Mouse (Mus musculus) intestine, embryonic 16.5 days (tissue): ENCODE results near the gene Gtpbp4. TPM values are rescaled to one million over a fixed set of nuclear protein-coding genes. Genes with fewer than 3 reads are reported as not detected.
"Not testable (repeated sequence)": the region's sequence is repeated elsewhere in the genome, so short reads cannot be mapped to it uniquely, and the experiment has no call there.

Experiments used
- ATAC-seq: fragments of 200-750 bp; cut with Nextera tagmentation; 2 replicates; pipeline ENCODE4 v1.8.0; 2017; ENCODE audit warnings: moderate TSS enrichment, moderate library complexity
- H3K27ac ChIP-seq: fragments of 300-500 bp; sonication (generic); 2 replicates; pipeline ENCODE4 v1.5.1; 2014; ENCODE audit warnings: mild to moderate bottlenecking, low read length
- H3K27me3 ChIP-seq: fragments of 300-500 bp; sonication (generic); replicated peaks from 2 replicates; pipeline ENCODE4 v1.6.1; 2014; ENCODE audit warnings: low read length, control low read depth, mixed read lengths; ENCODE audit not compliant: control insufficient read depth, insufficient read depth
- H3K36me3 ChIP-seq: fragments of 300-500 bp; sonication (generic); 2 replicates; pipeline ENCODE4 v1.6.1; 2014; ENCODE audit warnings: low read length, control low read depth; ENCODE audit not compliant: control insufficient read depth, insufficient read depth
- H3K4me1 ChIP-seq: fragments of 300-500 bp; sonication (generic); 2 replicates; pipeline ENCODE4 v1.6.1; 2014; ENCODE audit warnings: low read length, control low read depth, mixed read lengths; ENCODE audit not compliant: control insufficient read depth, insufficient read depth
- H3K4me2 ChIP-seq: fragments of 300-500 bp; sonication (generic); 2 replicates; pipeline ENCODE4 v1.6.1; 2014; ENCODE audit warnings: low read depth, low read length, control low read depth
- H3K4me3 ChIP-seq: fragments of 300-500 bp; sonication (generic); 2 replicates; pipeline ENCODE4 v1.5.1; 2014; ENCODE audit warnings: mild to moderate bottlenecking, low read length
- H3K9ac ChIP-seq: fragments of 300-500 bp; sonication (generic); 2 replicates; pipeline ENCODE4 v1.6.1; 2014; ENCODE audit warnings: low read depth, low read length
- H3K9me3 ChIP-seq: fragments of 300-500 bp; sonication (generic); 2 replicates; pipeline ENCODE4 v1.6.1; 2016; ENCODE audit warnings: low read length, control low read depth; ENCODE audit not compliant: control insufficient read depth
- WGBS: fragments of 180-500 bp; shearing (Covaris S2); extraction: QIAGEN DNeasy Blood & Tissue Kit; methylation state at CpG from one replicate; pipeline ENCODE4 v1.1.7; 2014; 5-methylcytosine and 5-hydroxymethylcytosine counted together
- polyA plus RNA-seq: library from polyadenylated mRNA; unstranded; fragments of >200 nt; fragmentation: Nextera tagmentation; extraction: Ambion mirVana; gene quantifications from 2 replicates; pipeline ENCODE4 v1.2.1, GENCODE M21; 2015

Gtpbp4 gene
- polyA plus RNA-seq, 1 experiment from 2014 or later = 72.4 TPM

GRCm38 (mm10) chr13:9019713-9020112 is 23.8 kb upstream of the Gtpbp4 start:
- Histone ChIP-seq H3K9me3 (no peaks in the 10 kb centered on the region; the same call in 1 of the 2 replicates), H3K9ac (no peak overlapping the region), H3K4me1 (no peaks in the 10 kb centered on the region), H3K27ac (no peak overlapping the region), H3K4me3 (no peak overlapping the region), H3K27me3 (no peaks in the 10 kb centered on the region), H3K36me3 (no peaks in the 10 kb centered on the region), H3K4me2 (no peak overlapping the region)
- 78% methylated on average over 4 of the region's 4 CpGs for WGBS
- ATAC-seq = no peak

GRCm38 (mm10) chr13:9018974-9019587 is 23.2 kb upstream of the Gtpbp4 start:
- no peak overlapping the region for H3K4me3 ChIP-seq
- H3K27ac ChIP-seq = no peak overlapping the region
- no peaks in the 10 kb centered on the region for H3K36me3 ChIP-seq
- H3K9me3 ChIP-seq = no peaks in the 10 kb centered on the region; the same call in 1 of the 2 replicates
- H3K4me1 ChIP-seq = no peaks in the 10 kb centered on the region
- H3K9ac ChIP-seq = no peak overlapping the region
- no peak overlapping the region for H3K4me2 ChIP-seq
- WGBS = 61% methylated on average over 2 of the region's 2 CpGs
- 0 out of 2 replicates have a peak, but pooled peaks have one; percentile 43 for ATAC-seq
- no peaks in the 10 kb centered on the region for H3K27me3 ChIP-seq

DNA sequence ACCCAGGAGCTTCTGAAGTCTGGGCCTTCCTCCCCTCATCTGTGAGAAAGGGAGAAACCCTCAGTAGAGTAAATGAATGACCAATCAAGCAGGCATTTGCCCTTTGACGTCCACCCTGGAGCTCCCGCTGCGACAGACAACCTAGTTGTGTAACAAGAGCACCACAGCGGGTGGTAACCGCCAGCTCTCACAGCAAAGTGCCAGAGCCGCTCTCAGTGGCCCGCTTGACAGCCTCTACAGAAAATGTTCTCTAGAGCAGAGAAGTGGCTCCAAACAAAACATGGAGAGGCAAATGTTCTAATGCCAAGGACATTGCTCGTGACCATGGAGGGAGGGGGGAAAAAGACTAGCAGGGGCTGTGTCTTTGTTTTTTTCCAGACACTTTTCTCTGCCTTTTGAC is 21.3 kb upstream of the Gtpbp4 start:
- no peaks in the 10 kb centered on the region for H3K4me1 ChIP-seq
- WGBS = 23% methylated on average over 8 of the region's 8 CpGs
- no peak overlapping the region for H3K9ac ChIP-seq
- H3K9me3 ChIP-seq = no peaks in the 10 kb centered on the region; the same call in 1 of the 2 replicates
- H3K4me2 ChIP-seq = no peak overlapping the region
- no peaks in the 10 kb centered on the region for H3K27me3 ChIP-seq
- no peak for ATAC-seq
- H3K36me3 ChIP-seq = no peaks in the 10 kb centered on the region
- no peak overlapping the region for H3K4me3 ChIP-seq
- no peak overlapping the region for H3K27ac ChIP-seq

DNA sequence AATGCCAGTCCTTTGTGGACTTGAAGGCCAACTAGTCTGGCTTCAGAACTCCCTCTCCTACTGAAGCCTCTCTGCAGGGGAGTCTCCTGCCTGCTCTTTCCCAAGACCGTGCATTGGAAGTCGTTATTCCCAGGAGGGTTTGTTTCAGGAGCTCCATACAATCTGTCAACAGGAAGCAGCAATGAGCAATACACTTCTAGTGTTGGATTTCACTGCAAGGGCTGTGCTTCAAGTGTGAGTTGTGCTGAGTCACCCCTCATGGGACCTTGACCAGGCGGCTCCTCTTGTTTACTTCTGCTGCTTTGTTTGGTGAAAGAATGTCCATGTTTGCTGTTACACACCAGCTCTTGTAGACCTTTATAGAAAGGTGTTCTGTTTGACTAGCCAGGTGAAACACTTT is 18.5 kb upstream of the Gtpbp4 start:
- no peak overlapping the region for H3K9ac ChIP-seq
- 20% methylated on average over 3 of the region's 3 CpGs for WGBS
- ATAC-seq = peak; percentile 68

DNA sequence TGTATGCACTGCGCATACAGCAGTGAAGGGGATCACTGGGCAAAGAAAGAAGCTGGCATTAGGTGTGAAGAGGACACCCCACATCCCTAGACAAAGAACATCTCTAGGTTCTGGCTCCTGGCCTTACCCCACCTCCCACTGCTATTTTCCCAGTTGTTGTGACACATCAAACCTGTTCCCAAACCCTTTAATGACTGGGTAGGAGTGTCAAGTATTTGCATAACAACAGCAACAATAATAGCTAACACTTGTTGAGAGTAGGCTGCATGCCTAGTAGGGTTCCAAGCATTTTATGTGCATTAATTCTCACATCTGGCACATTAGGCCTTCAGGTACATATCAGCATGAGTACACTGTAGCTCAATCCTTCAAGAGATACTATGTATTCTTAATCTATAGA is 17.6 kb upstream of the Gtpbp4 start:
- Histone ChIP-seq H3K4me1 (no peaks in the 10 kb centered on the region), H3K27ac (no peak overlapping the region), H3K4me2 (no peak overlapping the region), H3K9me3 (no peaks in the 10 kb centered on the region; the same call in 1 of the 2 replicates), H3K36me3 (no peaks in the 10 kb centered on the region), H3K4me3 (no peak overlapping the region), H3K9ac (no peak overlapping the region), H3K27me3 (no peaks in the 10 kb centered on the region)
- WGBS = 45% methylated on average over 1 of the region's 1 CpGs
- ATAC-seq = no peak

More for the DNA sequence above, 18.5 kb upstream of the Gtpbp4 start:
- Histone ChIP-seq H3K9me3 (no peaks in the 10 kb centered on the region; the same call in 1 of the 2 replicates), H3K4me2 (no peak overlapping the region), H3K4me3 (no peak overlapping the region), H3K27ac (no peak overlapping the region), H3K27me3 (no peaks in the 10 kb centered on the region), H3K4me1 (no peaks in the 10 kb centered on the region), H3K36me3 (no peaks in the 10 kb centered on the region)

GRCm38 (mm10) chr13:9011596-9012350 is 15.9 kb upstream of the Gtpbp4 start:
- H3K9me3 ChIP-seq = no peaks in the 10 kb centered on the region; the same call in 1 of the 2 replicates
- no peak overlapping the region for H3K9ac ChIP-seq
- no peaks in the 10 kb centered on the region for H3K36me3 ChIP-seq
- H3K27me3 ChIP-seq = no peaks in the 10 kb centered on the region
- WGBS = 62% methylated on average over 12 of the region's 12 CpGs
- no peak overlapping the region for H3K4me3 ChIP-seq
- peak; percentile 78; the same call in 1 of the 2 replicates for ATAC-seq
- H3K27ac ChIP-seq = no peak overlapping the region
- no peak overlapping the region for H3K4me2 ChIP-seq
- no peaks in the 10 kb centered on the region for H3K4me1 ChIP-seq

GRCm38 (mm10) chr13:9003306-9003705 is 7.4 kb upstream of the Gtpbp4 start:
- H3K27ac ChIP-seq = no peak overlapping the region
- no peak overlapping the region for H3K4me3 ChIP-seq
- 80% methylated on average over 2 of the region's 2 CpGs for WGBS
- H3K9ac ChIP-seq = no peak overlapping the region
- no peaks in the 10 kb centered on the region for H3K9me3 ChIP-seq
- H3K4me2 ChIP-seq = no peak overlapping the region
- ATAC-seq = no peak
- H3K36me3 ChIP-seq = no peaks in the 10 kb centered on the region
- no peaks in the 10 kb centered on the region for H3K27me3 ChIP-seq
- H3K4me1 ChIP-seq = no peaks in the 10 kb centered on the region

DNA sequence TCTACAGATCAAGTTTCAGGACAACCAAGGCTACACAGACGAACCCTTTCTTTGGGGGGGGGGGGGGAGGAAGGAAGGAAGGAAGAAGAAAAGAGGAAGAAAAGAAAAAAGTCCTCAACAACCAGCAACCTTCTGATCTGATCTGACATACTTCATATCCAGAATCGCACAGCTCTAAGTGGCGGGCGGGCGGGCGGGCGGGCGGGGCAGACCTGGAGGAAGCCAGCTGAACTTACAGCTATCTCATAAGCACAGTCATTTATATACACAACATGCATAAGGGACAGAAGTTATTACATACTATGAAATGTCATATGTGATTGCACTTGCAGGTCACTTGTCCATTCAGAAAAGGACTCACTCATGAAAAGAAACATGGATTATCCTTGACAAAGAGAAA is 3.6 kb upstream of the Gtpbp4 start:
- no peaks in the 10 kb centered on the region for H3K9me3 ChIP-seq
- H3K27ac ChIP-seq = no peak overlapping the region
- WGBS = 88% methylated on average over 7 of the region's 8 CpGs
- H3K36me3 ChIP-seq = no peaks in the 10 kb centered on the region
- H3K4me2 ChIP-seq = no peak overlapping the region
- no peaks in the 10 kb centered on the region for H3K27me3 ChIP-seq
- H3K4me1 ChIP-seq = peaks cover 9% of the 10 kb centered on the region
- no peak overlapping the region for H3K9ac ChIP-seq
- no peak overlapping the region for H3K4me3 ChIP-seq
- no peak for ATAC-seq

DNA sequence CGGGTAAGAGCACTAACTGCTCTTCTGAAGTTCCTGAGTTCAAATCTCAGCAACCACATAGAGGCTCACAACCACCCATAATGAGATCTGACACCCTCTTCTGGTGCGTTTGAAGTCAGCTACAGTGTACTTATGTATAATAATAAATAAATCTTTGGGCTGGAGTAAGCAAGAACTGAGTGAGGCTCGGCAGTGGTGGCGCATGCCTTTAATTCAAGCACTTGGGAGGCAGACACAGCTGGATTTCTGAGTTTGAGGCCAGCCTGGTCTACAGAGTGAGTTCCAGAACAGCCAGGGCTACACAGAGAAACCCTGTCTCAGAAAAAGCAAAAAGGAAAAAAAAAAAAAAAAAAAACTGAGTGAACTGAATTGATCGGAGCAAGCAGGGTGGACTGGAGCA is 1.3 kb upstream of the Gtpbp4 start:
- H3K4me1 ChIP-seq, H3K4me3 ChIP-seq, ATAC-seq, H3K4me2 ChIP-seq, H3K27me3 ChIP-seq, H3K9me3 ChIP-seq, H3K9ac ChIP-seq, H3K36me3 ChIP-seq, H3K27ac ChIP-seq: not testable (repeated sequence)
- 77% methylated on average over 5 of the region's 5 CpGs for WGBS
